Mouse (Mus musculus) spleen, adult 2 months (tissue): ENCODE measurements around the gene Fancc.

ENCODE experiments used
- CTCF ChIP-seq: fragments of 200-500 bp; IDR thresholded peaks from 2 replicates; pipeline ENCODE4 v1.5.1; 2011; ENCODE audit warnings: mild to moderate bottlenecking, inconsistent platforms; ENCODE audit not compliant: insufficient read depth, insufficient read length, insufficient replicate concordance; ENCODE audit errors: extremely low read depth
- POLR2A ChIP-seq: fragments of 200-500 bp; IDR thresholded peaks from 2 replicates; pipeline ENCODE4 v1.6.1; 2011; ENCODE audit warnings: low read depth, low read length, inconsistent platforms

DNA sequence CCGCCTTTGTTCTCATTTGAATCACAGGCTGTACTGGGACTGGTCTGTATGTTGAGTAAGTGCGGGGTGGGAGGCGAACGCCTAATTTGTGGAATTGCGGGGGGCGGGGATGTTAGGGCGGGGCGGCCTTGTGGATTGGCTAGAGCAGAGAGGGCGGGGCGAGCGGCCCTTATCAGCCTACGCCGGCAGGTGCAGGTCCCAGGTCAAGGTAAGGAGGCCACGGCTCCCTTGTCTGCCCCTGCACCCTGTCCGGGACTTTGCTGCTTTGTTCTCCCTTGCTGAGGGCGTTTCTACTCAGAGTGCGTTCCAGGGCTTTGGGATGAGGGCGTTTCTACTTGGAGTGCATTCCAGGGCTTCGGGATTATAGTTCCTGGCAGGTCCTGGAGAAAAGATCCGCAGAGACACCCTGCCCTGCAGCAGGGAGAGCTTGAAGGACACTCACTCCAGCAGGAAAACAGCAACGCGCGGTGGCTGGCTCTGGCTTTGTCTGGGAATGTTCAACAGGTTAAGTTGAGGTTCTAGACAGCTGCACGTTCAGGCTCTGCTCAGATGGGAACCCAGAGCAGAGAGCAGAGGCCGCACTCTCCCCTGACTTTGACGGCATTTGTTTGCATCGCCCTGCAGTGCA lies 224.4 kb downstream of the Fancc start:
- TF ChIP-seq CTCF = no peak
- TF ChIP-seq POLR2A = no peak
